Mouse (Mus musculus) midbrain, embryonic 15.5 days (tissue): ENCODE data around the gene Plxnc1. TPM values are rescaled to one million over a fixed set of nuclear protein-coding genes. Genes with fewer than 3 reads are reported as not detected.

Experiments used
- ATAC-seq: fragments of 200-750 bp; cut with Nextera tagmentation; replicated peaks from 2 replicates; pipeline ENCODE4 v1.8.0; 2017; ENCODE audit warnings: moderate TSS enrichment
- H3K27ac ChIP-seq: fragments of 300-500 bp; sonication (generic); 2 replicates; pipeline ENCODE4 v1.5.1; 2015; ENCODE audit warnings: mild to moderate bottlenecking, inconsistent platforms
- H3K27me3 ChIP-seq: fragments of 300-500 bp; sonication (generic); replicated peaks from 2 replicates; pipeline ENCODE4 v1.6.1; 2015; ENCODE audit warnings: inconsistent platforms
- H3K36me3 ChIP-seq: fragments of 300-500 bp; sonication (generic); replicated peaks from 2 replicates; pipeline ENCODE4 v1.6.1; 2015; ENCODE audit warnings: inconsistent platforms
- H3K4me1 ChIP-seq: fragments of 300-500 bp; sonication (generic); 2 replicates; pipeline ENCODE4 v1.6.1; 2015; ENCODE audit warnings: inconsistent platforms
- H3K4me2 ChIP-seq: fragments of 300-500 bp; sonication (generic); 2 replicates; pipeline ENCODE4 v1.6.1; 2015; ENCODE audit warnings: inconsistent platforms, mild to moderate bottlenecking, moderate library complexity
- H3K4me3 ChIP-seq: fragments of 300-500 bp; sonication (generic); 2 replicates; pipeline ENCODE4 v1.5.1; 2015; ENCODE audit warnings: mild to moderate bottlenecking, inconsistent platforms
- H3K9ac ChIP-seq: fragments of 300-500 bp; sonication (generic); 2 replicates; pipeline ENCODE4 v1.6.1; 2015; ENCODE audit warnings: mild to moderate bottlenecking, inconsistent platforms
- H3K9me3 ChIP-seq: fragments of 300-500 bp; sonication (generic); 2 replicates; pipeline ENCODE4 v1.6.1; 2016; ENCODE audit warnings: inconsistent platforms
- WGBS: fragments of 180-500 bp; shearing (Covaris S2); methylation state at CpG from one replicate; pipeline ENCODE4 v1.1.7; 2015; ENCODE audit warnings: mixed read lengths; 5-methylcytosine and 5-hydroxymethylcytosine counted together
- polyA plus RNA-seq: library from polyadenylated mRNA; unstranded; fragments of >200 nt; fragmentation: Nextera tagmentation; extraction: Ambion mirVana; gene quantifications from 2 replicates; pipeline ENCODE4 v1.2.1, GENCODE M21; 2015

Plxnc1 gene
- polyA plus RNA-seq, 1 experiment from 2014 or later = 18.2 TPM

DNA sequence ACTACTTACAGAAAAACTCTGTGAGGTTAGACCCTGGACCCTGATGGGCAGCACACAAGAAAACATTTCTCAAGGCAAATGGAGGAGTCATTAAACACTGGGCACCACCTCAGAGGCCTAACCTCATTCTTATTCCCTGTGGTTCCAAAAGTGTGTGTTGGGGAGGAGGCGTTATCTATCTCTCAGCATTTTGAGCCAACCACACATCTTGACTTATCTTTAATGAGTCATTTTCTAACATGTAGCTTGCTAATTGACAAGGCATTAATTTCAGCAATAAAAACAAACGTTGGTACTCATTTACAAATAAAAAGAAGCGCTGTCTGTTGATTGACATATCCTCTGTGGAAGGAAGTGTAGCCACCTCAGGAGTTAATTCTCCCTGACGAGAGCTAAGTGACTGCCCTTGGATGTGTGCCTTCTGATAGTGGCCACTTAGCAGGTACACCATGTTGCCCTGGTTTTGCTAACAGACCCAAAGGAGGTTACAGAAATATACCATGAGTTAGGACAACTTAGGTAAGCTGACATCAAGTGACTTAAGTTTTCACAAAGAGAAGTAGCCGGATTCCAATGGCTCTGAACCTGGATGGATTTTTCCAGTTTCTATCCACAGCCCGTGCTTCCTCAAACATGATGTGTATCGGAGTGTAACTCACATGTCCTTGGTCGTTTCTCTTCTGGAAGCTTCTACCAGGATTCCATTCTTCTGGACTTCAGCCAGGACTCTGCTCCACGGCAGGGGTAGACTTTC lies 29.9 kb upstream of the Plxnc1 start:
- ATAC-seq = no peak
- Histone ChIP-seq H3K27ac (no peak overlapping the region), H3K9ac (no peak overlapping the region), H3K4me2 (no peak overlapping the region), H3K4me3 (no peak overlapping the region), H3K9me3 (no peaks in the 10 kb centered on the region), H3K4me1 (peaks cover 13% of the 10 kb centered on the region), H3K36me3 (no peaks in the 10 kb centered on the region), H3K27me3 (no peaks in the 10 kb centered on the region)
- 70% methylated on average over 9 of the region's 9 CpGs for WGBS

DNA sequence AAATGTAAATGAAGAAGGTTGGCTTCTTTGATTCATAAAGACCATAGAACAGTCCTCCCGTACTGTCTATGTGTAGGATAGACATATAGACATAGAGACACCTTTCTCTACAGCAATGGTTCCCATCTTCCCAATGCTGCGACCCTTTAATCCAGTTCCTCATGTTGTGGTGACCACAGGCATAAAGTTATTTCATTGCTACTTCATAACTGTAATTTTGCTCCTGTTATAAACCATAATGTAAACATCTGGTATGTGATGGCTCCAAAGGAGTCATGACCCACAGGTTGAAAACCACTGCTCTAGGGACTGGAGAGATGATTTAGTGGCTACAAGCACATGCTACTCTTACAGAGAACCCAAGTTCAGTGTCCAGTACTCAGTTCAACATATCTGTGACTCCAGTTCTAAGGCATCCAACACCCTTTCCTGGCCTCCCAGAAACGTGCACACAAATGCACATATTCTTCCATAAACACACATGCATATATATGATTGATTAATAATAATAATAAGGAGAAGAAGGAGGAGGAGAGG lies 27.1 kb upstream of the Plxnc1 start:
- Histone ChIP-seq H3K4me2 (no peak overlapping the region), H3K27ac (no peak overlapping the region), H3K27me3 (no peaks in the 10 kb centered on the region), H3K9ac (no peak overlapping the region), H3K36me3 (no peaks in the 10 kb centered on the region), H3K9me3 (no peaks in the 10 kb centered on the region), H3K4me1 (no peaks in the 10 kb centered on the region), H3K4me3 (no peak overlapping the region)
- 75% methylated on average over 3 of the region's 3 CpGs for WGBS
- ATAC-seq = no peak

DNA sequence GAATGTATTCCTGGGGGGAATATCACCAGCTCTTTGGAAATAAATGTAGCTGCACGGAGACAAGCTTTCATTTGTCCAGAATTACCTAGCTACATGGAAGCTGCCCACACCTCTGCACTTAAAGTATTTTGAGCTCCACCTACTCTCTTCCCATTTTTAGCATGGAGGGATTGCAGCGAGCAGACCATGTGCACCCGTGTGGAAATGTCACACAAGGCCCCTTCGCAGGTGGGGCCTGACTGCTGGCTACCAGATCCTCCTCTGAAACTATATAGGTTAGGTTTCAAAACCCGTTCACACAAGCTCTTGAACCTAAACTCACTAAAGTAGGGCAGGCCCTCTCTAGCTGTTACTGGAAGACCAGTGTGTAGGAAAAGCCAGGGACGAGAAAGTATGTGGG lies 25.6 kb upstream of the Plxnc1 start:
- Histone ChIP-seq H3K27me3 (no peaks in the 10 kb centered on the region), H3K36me3 (no peaks in the 10 kb centered on the region), H3K9me3 (no peaks in the 10 kb centered on the region), H3K4me3 (no peak overlapping the region), H3K4me1 (no peaks in the 10 kb centered on the region), H3K4me2 (no peak overlapping the region), H3K9ac (no peak overlapping the region), H3K27ac (no peak overlapping the region)
- WGBS = 88% methylated on average over 6 of the region's 6 CpGs
- ATAC-seq = no peak

DNA sequence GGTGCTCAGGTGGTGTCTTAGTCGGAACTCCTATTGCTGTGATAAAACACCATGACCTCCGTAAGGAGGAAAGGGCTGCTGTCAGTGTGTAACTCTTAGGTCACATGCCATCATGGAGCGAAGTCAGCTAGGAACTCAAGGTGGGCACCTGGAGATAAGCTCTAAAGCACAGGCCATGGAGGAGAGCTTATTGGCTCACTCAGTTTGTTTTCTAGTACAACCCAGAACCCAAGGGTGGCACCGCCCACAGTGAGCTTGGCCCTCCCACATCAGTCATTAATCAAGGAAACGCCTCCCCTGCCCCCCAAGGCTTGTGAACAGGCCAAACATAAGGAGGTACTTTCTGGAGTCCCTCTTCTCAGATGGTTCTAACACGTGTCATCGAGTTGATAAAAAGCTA lies 22.8 kb upstream of the Plxnc1 start:
- WGBS = 88% methylated on average over 7 of the region's 7 CpGs
- Histone ChIP-seq H3K27me3 (no peaks in the 10 kb centered on the region), H3K4me2 (no peak overlapping the region), H3K9me3 (no peaks in the 10 kb centered on the region; the same call in 1 of the 2 replicates), H3K27ac (no peak overlapping the region), H3K36me3 (no peaks in the 10 kb centered on the region), H3K9ac (no peak overlapping the region), H3K4me3 (no peak overlapping the region), H3K4me1 (no peaks in the 10 kb centered on the region)
- no peak for ATAC-seq

DNA sequence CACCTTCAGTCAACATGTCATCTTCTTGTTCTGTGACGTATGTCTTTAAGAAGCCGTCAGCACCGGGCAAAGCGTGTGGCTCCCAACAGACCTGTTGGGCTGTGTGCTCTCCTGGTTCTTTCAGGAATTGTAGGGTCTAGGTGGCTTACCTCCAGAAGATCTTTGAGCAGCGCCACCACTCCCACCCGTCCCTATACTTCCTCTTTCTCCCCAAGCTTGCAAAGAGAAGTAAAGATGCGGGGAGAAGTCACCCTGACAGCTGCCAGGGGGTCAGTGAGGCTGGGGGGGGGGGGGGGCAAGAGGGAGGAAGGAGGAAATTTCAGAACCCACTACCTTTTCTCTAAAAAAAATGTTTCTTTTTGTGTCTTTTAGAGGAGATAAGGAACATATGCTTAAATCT lies 22.2 kb upstream of the Plxnc1 start:
- no peaks in the 10 kb centered on the region for H3K36me3 ChIP-seq
- H3K4me2 ChIP-seq = no peak overlapping the region
- no peak overlapping the region for H3K4me3 ChIP-seq
- ATAC-seq = no peak
- H3K9me3 ChIP-seq = no peaks in the 10 kb centered on the region; the same call in 1 of the 2 replicates
- no peaks in the 10 kb centered on the region for H3K27me3 ChIP-seq
- H3K9ac ChIP-seq = no peak overlapping the region
- no peak overlapping the region for H3K27ac ChIP-seq
- 95% methylated on average over 7 of the region's 7 CpGs for WGBS
- no peaks in the 10 kb centered on the region for H3K4me1 ChIP-seq

DNA sequence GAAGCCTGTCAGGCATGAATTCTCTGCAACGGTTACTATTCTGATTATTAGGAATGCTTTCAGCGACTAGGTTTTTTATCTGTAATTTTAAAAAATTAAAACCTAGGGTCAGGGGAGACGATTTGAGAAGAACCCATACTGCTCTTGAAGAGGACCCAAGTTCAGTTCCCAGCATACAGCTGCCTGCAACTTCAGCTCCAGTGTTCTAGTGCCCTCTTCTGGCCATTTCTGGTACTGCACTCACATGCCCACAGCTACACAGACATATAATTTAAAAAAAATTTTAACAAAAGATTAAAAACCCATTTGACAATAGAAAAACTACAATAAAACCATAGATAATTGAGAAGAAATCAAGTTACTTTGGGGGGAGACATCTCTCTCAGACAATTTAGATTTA lies 20.5 kb upstream of the Plxnc1 start:
- H3K27me3 ChIP-seq = no peaks in the 10 kb centered on the region
- H3K9ac ChIP-seq = no peak overlapping the region
- no peaks in the 10 kb centered on the region for H3K4me1 ChIP-seq
- WGBS = 88% methylated on average over 3 of the region's 3 CpGs
- no peak overlapping the region for H3K27ac ChIP-seq
- no peak overlapping the region for H3K4me3 ChIP-seq
- H3K9me3 ChIP-seq = no peaks in the 10 kb centered on the region; the same call in 1 of the 2 replicates
- H3K36me3 ChIP-seq = no peaks in the 10 kb centered on the region
- ATAC-seq = no peak
- no peak overlapping the region for H3K4me2 ChIP-seq

DNA sequence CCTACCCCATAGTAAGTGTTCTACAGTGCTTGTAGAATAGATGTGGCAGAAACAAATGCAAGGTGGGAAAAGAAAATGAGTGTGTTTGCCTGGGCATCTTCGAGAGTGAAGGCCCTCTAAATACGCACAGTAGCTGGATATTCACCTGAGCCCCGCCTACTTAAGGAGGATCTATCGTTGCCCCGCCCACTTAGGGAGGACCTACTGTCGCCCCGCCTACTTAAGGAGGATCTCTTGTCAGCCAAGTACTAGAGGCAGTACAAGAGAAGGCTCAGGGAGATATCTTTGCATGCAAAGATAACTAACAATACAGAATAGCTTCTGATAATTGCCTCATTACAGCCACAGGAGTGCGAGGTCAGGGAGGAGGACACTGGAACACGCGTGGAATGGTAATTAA lies 17.4 kb upstream of the Plxnc1 start:
- no peak overlapping the region for H3K4me2 ChIP-seq
- no peak overlapping the region for H3K4me3 ChIP-seq
- ATAC-seq = no peak
- H3K9me3 ChIP-seq = no peaks in the 10 kb centered on the region; the same call in 1 of the 2 replicates
- WGBS = 78% methylated on average over 10 of the region's 10 CpGs
- H3K36me3 ChIP-seq = no peaks in the 10 kb centered on the region
- no peak overlapping the region for H3K27ac ChIP-seq
- no peaks in the 10 kb centered on the region for H3K27me3 ChIP-seq
- no peak overlapping the region for H3K9ac ChIP-seq
- H3K4me1 ChIP-seq = peaks cover 2% of the 10 kb centered on the region

DNA sequence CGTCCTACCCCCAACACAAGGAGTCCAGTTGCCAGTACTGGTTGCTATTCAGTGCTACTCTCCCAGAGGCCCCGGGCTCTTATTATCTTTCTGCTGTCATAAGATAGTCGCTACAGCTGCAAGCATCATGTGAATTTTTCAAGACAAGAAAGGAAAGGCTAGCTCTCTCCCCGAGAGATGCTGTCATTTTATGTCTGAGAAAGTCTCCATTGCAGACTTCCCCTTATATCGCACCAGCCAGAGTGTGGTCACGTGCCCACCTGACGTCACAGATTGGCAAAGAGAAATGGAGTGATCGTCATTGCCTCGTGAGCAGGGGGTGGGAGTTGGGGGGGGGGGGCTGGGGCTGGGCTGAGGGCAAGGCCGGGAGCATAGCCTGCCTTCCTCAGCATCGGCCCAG lies 16.6 kb upstream of the Plxnc1 start:
- Histone ChIP-seq H3K27ac (no peak overlapping the region), H3K27me3 (no peaks in the 10 kb centered on the region), H3K9ac (no peak overlapping the region), H3K4me1 (peaks cover 2% of the 10 kb centered on the region), H3K9me3 (no peaks in the 10 kb centered on the region; the same call in 1 of the 2 replicates), H3K4me3 (no peak overlapping the region), H3K36me3 (no peaks in the 10 kb centered on the region), H3K4me2 (no peak overlapping the region)
- 71% methylated on average over 11 of the region's 11 CpGs for whole genome bisulfite sequencing
- ATAC-seq = no peak

DNA sequence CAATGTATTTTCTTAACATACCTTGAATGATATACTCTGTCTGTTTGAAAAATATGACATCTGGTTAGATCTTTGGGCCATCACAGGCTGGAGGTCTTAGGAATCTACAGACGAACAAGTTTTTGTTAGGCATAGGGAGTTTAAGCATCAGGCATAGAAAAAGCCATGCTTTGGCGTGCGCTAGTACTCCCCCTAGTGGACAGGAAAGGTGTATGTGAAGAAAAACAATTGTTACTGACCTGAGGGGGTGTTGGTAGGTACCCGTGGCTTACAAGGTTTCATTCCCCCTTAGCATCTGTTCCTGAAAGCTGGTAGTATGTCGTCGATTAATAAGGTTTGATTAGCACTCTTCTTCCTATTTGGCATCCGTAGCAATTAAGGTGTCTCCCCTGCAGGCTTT lies 13.7 kb upstream of the Plxnc1 start:
- Histone ChIP-seq H3K4me3 (no peak overlapping the region), H3K36me3 (no peaks in the 10 kb centered on the region), H3K9ac (no peak overlapping the region), H3K27me3 (no peaks in the 10 kb centered on the region), H3K4me1 (peaks cover 2% of the 10 kb centered on the region), H3K9me3 (no peaks in the 10 kb centered on the region), H3K4me2 (no peak overlapping the region), H3K27ac (no peak overlapping the region)
- no peak for ATAC-seq
- 7% methylated on average over 7 of the region's 7 CpGs for WGBS

DNA sequence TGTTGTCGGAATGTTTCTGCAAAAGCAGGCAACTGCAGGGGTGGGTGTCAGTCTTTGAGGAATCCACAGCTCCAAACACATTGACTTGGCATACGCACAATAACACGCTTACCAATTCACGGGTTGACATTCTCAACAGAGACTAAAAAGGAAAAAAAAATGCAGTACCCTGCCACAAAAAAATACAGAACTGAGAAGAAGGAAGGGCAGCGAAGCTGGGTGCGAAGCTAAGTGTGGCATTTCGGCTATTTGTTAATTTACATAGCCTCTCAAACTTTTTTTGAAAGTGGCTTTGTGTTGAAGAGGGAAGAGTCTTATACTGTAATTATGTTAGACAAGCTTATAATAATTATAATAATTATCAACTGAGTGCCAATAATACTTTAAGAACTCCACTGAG lies 13.1 kb upstream of the Plxnc1 start:
- WGBS = 81% methylated on average over 7 of the region's 7 CpGs
- no peaks in the 10 kb centered on the region for H3K36me3 ChIP-seq
- H3K4me2 ChIP-seq = no peak overlapping the region
- H3K4me1 ChIP-seq = peaks cover 2% of the 10 kb centered on the region
- no peak overlapping the region for H3K9ac ChIP-seq
- no peaks in the 10 kb centered on the region for H3K9me3 ChIP-seq
- no peak overlapping the region for H3K27ac ChIP-seq
- no peak overlapping the region for H3K4me3 ChIP-seq
- no peaks in the 10 kb centered on the region for H3K27me3 ChIP-seq
- no peak for ATAC-seq

DNA sequence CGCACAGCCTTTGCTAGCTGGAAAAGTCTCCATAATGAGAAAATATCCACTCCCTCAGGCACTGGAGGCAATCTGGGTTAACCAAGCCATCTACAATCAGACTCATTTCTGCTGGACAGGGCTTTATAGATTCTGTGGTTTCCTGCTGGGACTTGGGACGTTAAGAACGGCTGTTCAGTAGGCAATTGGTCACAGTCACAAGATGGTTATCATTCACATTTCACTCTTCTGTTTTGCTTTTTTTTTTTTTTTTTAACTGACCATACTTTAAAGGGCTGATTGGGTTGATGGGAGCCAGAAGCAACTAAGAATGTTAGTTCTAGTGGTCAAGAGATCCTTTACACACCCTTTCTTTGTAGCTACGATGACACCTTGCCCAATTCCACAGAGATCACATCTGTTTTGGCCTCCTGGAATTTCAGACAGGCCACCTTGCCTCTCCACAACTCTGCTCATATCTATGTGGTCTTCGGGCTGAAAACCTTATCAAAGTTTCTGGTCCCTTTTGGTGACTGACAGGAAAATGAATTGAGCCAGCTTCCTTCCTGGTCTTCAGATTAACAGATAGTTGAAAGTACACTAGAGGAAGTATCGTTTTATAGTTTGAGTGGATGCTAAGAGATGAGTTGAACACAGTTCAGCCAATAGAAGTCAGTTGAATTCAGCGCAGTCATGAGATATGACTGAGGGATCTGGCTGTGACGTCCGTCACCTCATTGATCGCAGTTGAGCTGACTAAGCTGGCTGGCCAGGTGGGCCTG lies 3.5 kb upstream of the Plxnc1 start:
- WGBS = 76% methylated on average over 10 of the region's 10 CpGs

DNA sequence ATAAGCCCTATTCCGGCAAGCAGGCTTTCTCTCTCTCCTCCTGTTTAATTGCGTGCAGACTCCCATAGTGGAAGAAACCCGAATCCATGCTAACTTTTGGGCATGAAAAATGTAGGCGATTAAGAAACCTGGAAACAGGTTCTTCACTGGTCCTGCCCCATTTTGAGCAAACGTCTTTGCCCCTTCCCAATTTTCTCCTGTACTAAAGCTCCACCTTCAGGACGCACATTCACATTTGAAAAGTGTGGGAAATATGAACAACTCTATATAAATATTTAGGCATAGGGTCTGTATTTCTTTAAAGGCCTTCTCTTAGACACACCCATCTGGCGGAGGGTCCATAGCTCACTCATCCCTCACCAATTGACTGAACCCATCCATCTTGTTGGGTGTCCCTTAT lies 2.8 kb upstream of the Plxnc1 start:
- no peak for ATAC-seq
- Histone ChIP-seq H3K27ac (no peak overlapping the region), H3K4me2 (no peak overlapping the region)

More for the DNA sequence above, 3.5 kb upstream of the Plxnc1 start:
- H3K4me1 ChIP-seq = peaks cover 19% of the 10 kb centered on the region
- ATAC-seq = no peak
- no peak overlapping the region for H3K4me3 ChIP-seq
- no peak overlapping the region for H3K9ac ChIP-seq
- H3K36me3 ChIP-seq = no peaks in the 10 kb centered on the region
- no peaks in the 10 kb centered on the region for H3K27me3 ChIP-seq
- H3K9me3 ChIP-seq = no peaks in the 10 kb centered on the region
- H3K4me2 ChIP-seq = no peak overlapping the region
- no peak overlapping the region for H3K27ac ChIP-seq

More for the DNA sequence above, 2.8 kb upstream of the Plxnc1 start:
- H3K4me3 ChIP-seq = no peak overlapping the region
- WGBS = 72% methylated on average over 7 of the region's 7 CpGs
- H3K36me3 ChIP-seq = no peaks in the 10 kb centered on the region
- H3K9ac ChIP-seq = no peak overlapping the region
- H3K9me3 ChIP-seq = no peaks in the 10 kb centered on the region
- H3K4me1 ChIP-seq = peaks cover 20% of the 10 kb centered on the region
- H3K27me3 ChIP-seq = no peaks in the 10 kb centered on the region
